Mouse (Mus musculus) hindbrain, embryonic 13.5 days (tissue): ENCODE results near the gene Dlgap1. TPM values are rescaled to one million over a fixed set of nuclear protein-coding genes. Genes with fewer than 3 reads are reported as not detected.

Experiments
- ATAC-seq: fragments of 200-750 bp; cut with Nextera tagmentation; 2 replicates; pipeline ENCODE4 v1.8.0; 2017; ENCODE audit warnings: moderate TSS enrichment; ENCODE audit not compliant: low FRiP score
- H3K27ac ChIP-seq: fragments of 300-500 bp; sonication (generic); 2 replicates; pipeline ENCODE4 v1.5.1; 2015; ENCODE audit warnings: inconsistent platforms, mild to moderate bottlenecking, moderate library complexity
- H3K27me3 ChIP-seq: fragments of 300-500 bp; sonication (generic); 2 replicates; pipeline ENCODE4 v1.6.1; 2015; ENCODE audit warnings: mild to moderate bottlenecking, inconsistent platforms
- H3K36me3 ChIP-seq: fragments of 300-500 bp; sonication (generic); 2 replicates; pipeline ENCODE4 v1.6.1; 2015; ENCODE audit warnings: mild to moderate bottlenecking, inconsistent platforms
- H3K4me1 ChIP-seq: fragments of 300-500 bp; sonication (generic); replicated peaks from 2 replicates; pipeline ENCODE4 v1.6.1; 2015; ENCODE audit warnings: inconsistent platforms
- H3K4me2 ChIP-seq: fragments of 300-500 bp; sonication (generic); 2 replicates; pipeline ENCODE4 v1.6.1; 2015; ENCODE audit warnings: inconsistent platforms, mild to moderate bottlenecking, moderate library complexity
- H3K4me3 ChIP-seq: fragments of 300-500 bp; sonication (generic); 2 replicates; pipeline ENCODE4 v1.5.1; 2015; ENCODE audit warnings: mild to moderate bottlenecking, inconsistent platforms
- H3K9ac ChIP-seq: fragments of 300-500 bp; sonication (generic); 2 replicates; pipeline ENCODE4 v1.6.1; 2015; ENCODE audit warnings: mild to moderate bottlenecking, inconsistent platforms
- H3K9me3 ChIP-seq: fragments of 300-500 bp; sonication (generic); 2 replicates; pipeline ENCODE4 v1.6.1; 2016; ENCODE audit warnings: inconsistent platforms
- WGBS: fragments of 180-500 bp; shearing (Covaris S2); methylation state at CpG from one replicate; pipeline ENCODE4 v1.1.7; 2015; 5-methylcytosine and 5-hydroxymethylcytosine counted together
- polyA plus RNA-seq: library from polyadenylated mRNA; unstranded; fragments of >200 nt; fragmentation: Nextera tagmentation; extraction: Ambion mirVana; gene quantifications from 2 replicates; pipeline ENCODE4 v1.2.1, GENCODE M21; 2015

The Dlgap1 gene
- polyA plus RNA-seq, 1 experiment from 2014 or later: 15.7 TPM

- 74% methylated on average over 5 of the region's 5 CpGs for WGBS
- Histone ChIP-seq H3K36me3 (peaks cover 5% of the 10 kb centered on the region), H3K27me3 (no peaks in the 10 kb centered on the region), H3K9me3 (no peaks in the 10 kb centered on the region), H3K27ac (no peak overlapping the region), H3K9ac (no peak overlapping the region), H3K4me2 (no peak overlapping the region), H3K4me1 (no peaks in the 10 kb centered on the region), H3K4me3 (no peak overlapping the region)
- no peak for ATAC-seq
These were observed 552.4 kb downstream of the Dlgap1 start for GRCm38 (mm10) chr17:70521058-70521851.

- H3K9ac ChIP-seq: no peak overlapping the region
- no peak overlapping the region for H3K27ac ChIP-seq
- peak overlapping the region; percentile 14 for H3K4me3 ChIP-seq
- H3K27me3 ChIP-seq: no peaks in the 10 kb centered on the region
- H3K4me2 ChIP-seq: peak overlapping the region; percentile 37
- no peaks in the 10 kb centered on the region for H3K36me3 ChIP-seq
- no peaks in the 10 kb centered on the region for H3K9me3 ChIP-seq
- ATAC-seq: no peak
- 42% methylated on average over 11 of the region's 11 CpGs for WGBS
- no peaks in the 10 kb centered on the region for H3K4me1 ChIP-seq
These were observed 553.1 kb downstream of the Dlgap1 start for GRCm38 (mm10) chr17:70521971-70522370.

GRCm38 (mm10) chr17:70525990-70526389 is 557.1 kb downstream of the Dlgap1 start:
- Histone ChIP-seq H3K9me3 (no peaks in the 10 kb centered on the region), H3K27ac (no peak overlapping the region), H3K36me3 (no peaks in the 10 kb centered on the region), H3K4me3 (no peak overlapping the region), H3K4me2 (no peak overlapping the region), H3K4me1 (no peaks in the 10 kb centered on the region), H3K9ac (no peak overlapping the region), H3K27me3 (no peaks in the 10 kb centered on the region)
- WGBS: 53% methylated on average over 3 of the region's 3 CpGs
- ATAC-seq: no peak

DNA sequence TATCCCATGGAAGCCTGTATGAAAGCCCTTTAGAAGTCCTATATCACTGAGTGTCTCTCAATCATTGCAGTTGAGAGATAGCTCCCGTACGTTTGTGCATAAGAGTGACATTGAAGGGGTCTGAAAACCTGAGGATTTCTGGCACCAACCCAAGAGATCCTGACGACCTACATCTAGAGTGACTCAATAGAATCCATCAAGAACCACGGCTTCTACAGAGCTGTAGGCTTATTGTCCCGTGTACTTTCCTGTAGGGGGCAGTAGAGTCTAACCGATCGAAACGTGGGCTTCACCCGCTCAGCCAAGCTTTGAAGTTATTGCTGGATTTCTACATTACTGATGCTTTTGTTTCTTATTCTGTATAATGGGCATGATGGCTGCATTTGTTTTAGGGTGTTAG is 558.2 kb downstream of the Dlgap1 start:
- Histone ChIP-seq H3K9ac (no peak overlapping the region), H3K4me2 (no peak overlapping the region), H3K36me3 (no peaks in the 10 kb centered on the region), H3K4me3 (no peak overlapping the region), H3K27me3 (no peaks in the 10 kb centered on the region), H3K4me1 (no peaks in the 10 kb centered on the region), H3K27ac (no peak overlapping the region), H3K9me3 (no peaks in the 10 kb centered on the region)
- WGBS: 31% methylated on average over 9 of the region's 9 CpGs
- no peak for ATAC-seq

DNA sequence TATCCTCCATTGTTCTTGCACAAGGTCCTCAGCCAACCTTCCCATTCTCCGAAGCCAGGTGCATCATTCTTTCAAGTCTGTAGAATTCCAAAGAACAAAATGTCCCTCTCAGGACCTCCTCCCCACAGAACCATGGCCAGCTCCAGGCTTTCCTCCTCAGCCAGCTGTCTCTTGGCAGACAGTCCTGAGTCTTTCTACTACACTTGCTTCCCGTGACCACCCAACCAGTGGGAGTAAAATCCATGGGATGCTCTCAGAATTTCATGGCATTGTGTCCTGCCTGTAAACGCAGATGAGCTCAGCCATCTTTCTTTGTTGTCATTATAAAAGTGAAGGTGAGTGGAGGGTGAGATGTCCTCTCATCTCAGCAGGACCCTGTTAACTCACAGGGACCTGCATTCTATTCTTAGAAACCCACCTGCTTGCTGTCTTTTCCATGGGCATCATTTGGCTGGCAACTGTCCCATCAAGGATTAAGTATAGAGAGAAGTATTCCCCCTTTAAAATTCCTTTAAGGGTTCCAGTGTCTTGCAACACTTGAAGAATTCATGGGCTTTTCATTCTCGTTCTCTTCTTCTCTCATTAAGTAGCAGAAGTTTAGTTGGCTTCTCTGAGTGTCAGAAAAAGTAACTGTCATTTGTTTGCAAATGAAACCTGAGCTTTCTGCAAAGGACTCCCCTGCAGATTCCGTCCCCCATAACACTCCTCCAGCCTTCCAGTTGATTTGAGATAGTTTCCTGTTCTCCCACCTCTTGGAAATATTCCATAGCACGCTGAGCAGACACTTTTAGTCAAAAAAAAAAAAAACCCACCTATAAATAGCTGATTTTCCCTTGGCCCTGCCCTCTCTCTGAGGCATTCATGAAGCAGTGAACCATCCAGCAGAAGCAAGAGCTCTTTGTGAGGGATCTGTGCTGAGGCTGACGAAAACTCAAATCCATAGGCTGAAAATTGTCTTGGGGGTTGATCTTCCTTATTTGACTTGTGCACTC is 559.6 kb downstream of the Dlgap1 start:
- Histone ChIP-seq H3K9me3 (no peaks in the 10 kb centered on the region), H3K4me2 (no peak overlapping the region), H3K9ac (no peak overlapping the region), H3K27me3 (no peaks in the 10 kb centered on the region), H3K4me1 (no peaks in the 10 kb centered on the region), H3K36me3 (no peaks in the 10 kb centered on the region), H3K27ac (no peak overlapping the region), H3K4me3 (no peak overlapping the region)
- no peak for ATAC-seq
- 56% methylated on average over 7 of the region's 7 CpGs for whole genome bisulfite sequencing

GRCm38 (mm10) chr17:70534321-70534720 is 565.4 kb downstream of the Dlgap1 start:
- Histone ChIP-seq H3K4me3 (no peak overlapping the region), H3K36me3 (no peaks in the 10 kb centered on the region), H3K4me2 (no peak overlapping the region), H3K9ac (no peak overlapping the region), H3K9me3 (no peaks in the 10 kb centered on the region), H3K27ac (no peak overlapping the region), H3K27me3 (no peaks in the 10 kb centered on the region), H3K4me1 (no peaks in the 10 kb centered on the region)
- 83% methylated on average over 3 of the region's 3 CpGs for WGBS
- no peak for ATAC-seq

DNA sequence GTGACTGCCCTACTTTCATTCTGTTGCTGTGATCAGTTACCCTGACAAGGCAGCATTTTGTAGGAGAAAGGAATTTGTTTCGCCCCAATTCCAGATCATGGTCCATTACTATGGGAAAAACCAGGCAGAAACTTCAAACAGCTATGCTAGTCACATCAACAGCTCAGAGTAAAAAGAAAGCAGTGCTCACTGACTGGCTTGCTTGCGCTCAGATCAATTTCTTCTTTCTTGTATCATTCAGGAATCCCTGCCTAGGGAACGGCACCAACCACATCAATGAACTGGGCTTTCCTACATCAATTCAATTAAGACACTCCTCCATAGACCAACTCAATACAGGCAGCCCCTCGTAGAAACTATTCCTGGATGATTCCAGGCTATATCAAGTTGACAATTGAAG is 572.9 kb downstream of the Dlgap1 start:
- Histone ChIP-seq H3K4me3 (no peak overlapping the region), H3K4me1 (no peaks in the 10 kb centered on the region), H3K36me3 (no peaks in the 10 kb centered on the region), H3K9ac (no peak overlapping the region), H3K4me2 (no peak overlapping the region), H3K27me3 (no peaks in the 10 kb centered on the region), H3K9me3 (no peaks in the 10 kb centered on the region), H3K27ac (no peak overlapping the region)
- no peak for ATAC-seq
- 88% methylated on average over 4 of the region's 4 CpGs for WGBS

DNA sequence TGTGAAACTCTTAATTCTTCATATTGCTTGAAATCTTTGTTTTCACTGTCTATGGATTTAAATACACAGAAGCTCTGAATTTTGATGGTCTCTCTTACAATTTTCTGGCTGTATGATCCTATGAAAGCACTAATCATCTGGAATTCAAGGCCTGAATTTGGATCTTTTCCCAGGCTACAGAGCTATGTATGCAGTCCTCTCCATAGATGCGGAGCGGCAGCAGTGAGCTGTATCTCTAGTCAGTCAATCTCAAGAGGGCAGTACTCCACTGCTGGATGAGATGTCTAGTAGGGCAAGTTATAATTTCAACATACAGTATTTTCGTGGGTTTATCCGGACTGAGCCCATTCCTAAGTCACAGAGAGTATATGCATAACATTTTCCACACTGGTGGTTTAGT is 581.9 kb downstream of the Dlgap1 start:
- Histone ChIP-seq H3K9me3 (no peaks in the 10 kb centered on the region), H3K4me2 (no peak overlapping the region), H3K4me1 (no peaks in the 10 kb centered on the region), H3K27ac (no peak overlapping the region), H3K9ac (no peak overlapping the region), H3K36me3 (no peaks in the 10 kb centered on the region), H3K4me3 (no peak overlapping the region), H3K27me3 (no peaks in the 10 kb centered on the region)
- 96% methylated on average over 4 of the region's 4 CpGs for WGBS
- ATAC-seq: no peak

DNA sequence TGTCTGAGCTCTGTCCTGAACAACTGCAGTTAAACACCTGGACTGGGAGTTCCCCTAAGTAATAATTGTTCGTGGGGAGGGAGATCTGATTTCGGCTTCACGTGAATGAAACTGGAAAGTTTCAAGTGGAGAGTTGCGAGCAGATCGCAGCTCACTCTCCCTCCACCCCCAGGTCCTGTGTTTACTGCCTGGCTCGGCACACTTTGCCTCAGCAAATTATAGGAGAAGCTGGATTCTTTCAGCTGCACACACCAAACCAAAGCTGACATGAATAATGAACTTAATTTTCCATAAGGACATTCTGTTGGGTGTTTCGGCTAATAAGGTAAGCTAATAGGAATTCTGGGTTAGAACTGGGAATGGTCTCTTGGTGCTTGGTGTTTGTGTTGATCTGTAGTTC is 592.7 kb downstream of the Dlgap1 start:
- ATAC-seq: no peak
- Histone ChIP-seq H3K27me3 (no peaks in the 10 kb centered on the region), H3K4me1 (no peaks in the 10 kb centered on the region), H3K27ac (no peak overlapping the region), H3K36me3 (no peaks in the 10 kb centered on the region), H3K4me3 (no peak overlapping the region), H3K9ac (no peak overlapping the region), H3K9me3 (no peaks in the 10 kb centered on the region), H3K4me2 (no peak overlapping the region)
- 87% methylated on average over 7 of the region's 7 CpGs for WGBS

GRCm38 (mm10) chr17:70570848-70571247 is 602.0 kb downstream of the Dlgap1 start:
- no peak overlapping the region for H3K4me3 ChIP-seq
- no peak overlapping the region for H3K4me2 ChIP-seq
- 66% methylated on average over 5 of the region's 5 CpGs for WGBS
- no peak overlapping the region for H3K9ac ChIP-seq
- H3K27me3 ChIP-seq: no peaks in the 10 kb centered on the region
- no peaks in the 10 kb centered on the region for H3K4me1 ChIP-seq
- no peaks in the 10 kb centered on the region for H3K9me3 ChIP-seq
- no peaks in the 10 kb centered on the region for H3K36me3 ChIP-seq
- ATAC-seq: no peak
- no peak overlapping the region for H3K27ac ChIP-seq

DNA sequence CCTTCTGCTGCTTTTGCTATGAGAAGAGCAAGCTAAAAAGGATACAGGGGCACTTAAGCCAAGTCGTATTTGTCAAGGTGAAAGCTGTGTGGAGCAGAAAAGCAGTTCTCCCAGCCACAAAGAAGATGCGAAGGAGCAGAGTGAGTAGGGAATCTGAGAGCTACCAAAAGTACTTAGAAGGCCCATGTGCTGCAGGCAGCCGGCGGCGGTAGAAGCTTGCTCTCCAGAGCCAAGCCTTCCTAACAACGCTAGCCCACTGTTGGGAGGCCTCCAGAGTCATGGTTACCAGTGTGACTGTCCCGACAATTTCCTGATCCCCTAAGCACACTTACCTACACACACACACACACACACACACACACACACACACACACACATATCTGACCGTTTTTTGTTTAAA is 614.2 kb downstream of the Dlgap1 start:
- H3K9ac ChIP-seq: no peak overlapping the region
- no peak overlapping the region for H3K27ac ChIP-seq
- no peaks in the 10 kb centered on the region for H3K4me1 ChIP-seq
- H3K4me3 ChIP-seq: no peak overlapping the region
- WGBS: 66% methylated on average over 7 of the region's 8 CpGs
- H3K4me2 ChIP-seq: no peak overlapping the region
- ATAC-seq: no peak
- no peaks in the 10 kb centered on the region for H3K36me3 ChIP-seq
- no peaks in the 10 kb centered on the region for H3K9me3 ChIP-seq
- no peaks in the 10 kb centered on the region for H3K27me3 ChIP-seq

DNA sequence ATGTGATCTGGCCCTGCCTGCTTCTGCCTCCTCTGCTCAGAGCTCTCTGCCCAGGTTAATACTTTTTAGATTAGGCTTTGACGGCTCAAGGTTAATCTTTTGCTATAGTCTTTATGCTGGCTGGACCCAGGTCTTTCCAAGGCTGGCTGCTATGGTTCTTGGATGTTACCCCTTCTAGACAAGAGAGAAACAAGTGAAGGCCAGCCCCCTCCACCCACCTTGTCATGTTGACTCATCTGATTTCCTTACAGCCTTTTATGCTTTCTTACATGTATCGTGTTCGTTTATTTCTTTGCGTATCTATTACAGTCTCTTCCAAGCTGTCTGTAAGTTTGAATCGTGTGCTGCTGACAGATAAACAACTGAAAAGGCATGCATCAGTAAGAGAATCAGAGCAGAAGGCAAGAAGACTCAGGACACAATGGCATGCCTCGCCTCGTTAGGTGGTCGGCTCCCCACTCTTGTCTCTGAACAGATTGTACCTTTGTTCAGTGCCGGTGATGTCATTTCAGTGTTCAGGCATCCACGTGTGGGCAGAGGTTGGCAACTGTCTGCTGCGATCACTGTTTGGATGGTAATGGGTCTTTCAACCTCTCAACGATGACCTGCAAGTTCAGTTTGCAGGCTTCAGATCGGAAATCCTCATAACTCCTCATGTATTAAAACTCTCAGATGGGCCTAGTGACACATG is 618.0 kb downstream of the Dlgap1 start:
- Histone ChIP-seq H3K4me3 (no peak overlapping the region), H3K9me3 (no peaks in the 10 kb centered on the region), H3K9ac (no peak overlapping the region), H3K27ac (no peak overlapping the region), H3K27me3 (no peaks in the 10 kb centered on the region), H3K36me3 (no peaks in the 10 kb centered on the region), H3K4me2 (no peak overlapping the region), H3K4me1 (peaks cover 18% of the 10 kb centered on the region)
- ATAC-seq: no peak
- WGBS: 73% methylated on average over 13 of the region's 13 CpGs
